Comparison of ENCODE assay signal across 12 mouse cellular contexts in the genomic region with DNA sequence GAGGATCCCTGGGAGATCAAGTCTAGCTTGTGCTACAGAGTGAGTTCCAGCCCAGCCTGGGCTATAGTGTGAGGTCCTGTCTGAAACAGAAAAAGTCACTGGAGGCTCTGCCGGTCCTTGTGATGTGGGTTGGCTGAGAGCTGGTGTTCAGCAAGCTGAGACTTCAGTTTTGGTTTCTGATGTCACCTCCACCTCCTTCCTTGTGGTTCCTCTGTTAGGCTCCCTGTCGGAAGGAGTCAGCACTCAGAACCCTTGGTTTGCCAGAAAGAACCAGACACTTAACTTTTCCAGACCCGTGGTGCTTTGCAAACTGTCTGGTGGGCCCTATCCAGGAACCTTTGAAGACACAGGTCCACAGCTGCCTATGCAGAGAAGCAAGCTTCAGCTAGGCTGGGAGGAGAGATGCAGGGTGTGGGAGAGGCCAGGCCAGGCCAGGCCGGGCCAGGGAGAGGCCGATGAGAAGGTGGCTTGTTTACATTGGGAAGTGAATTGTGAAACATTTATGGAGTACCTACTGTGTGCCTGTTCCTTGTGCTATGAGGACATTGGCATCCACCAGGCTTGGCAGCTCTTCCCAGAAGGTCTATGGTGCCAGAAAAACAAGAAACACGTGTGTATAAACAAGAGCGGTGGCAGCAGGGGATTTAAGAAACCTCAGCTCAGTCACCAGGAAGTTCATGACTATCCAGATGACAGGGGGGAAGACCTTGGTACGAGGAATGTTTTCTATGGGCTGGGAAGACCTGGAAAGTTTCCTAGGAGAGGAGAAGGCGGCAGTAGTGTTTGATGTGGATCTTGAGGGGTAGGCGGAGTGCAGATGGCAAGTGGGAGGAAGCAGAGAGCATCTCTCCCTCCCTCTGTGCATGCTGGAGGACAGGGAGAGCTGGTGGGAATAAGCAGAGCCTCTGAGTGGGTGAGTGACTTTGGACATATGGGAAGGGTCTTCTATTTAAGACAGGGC. TPM values are rescaled to one million over a fixed set of nuclear protein-coding genes. Genes with fewer than 3 reads are reported as not detected.
DNase-seq lines count a peak whose midpoint lies in the region; ATAC-seq lines count a peak whose summit lies in the region.
"Had no signal": no experiment of that assay in that cellular context is flagged by ENCODE, and none has a peak within 500 bp of the region (broad histone marks: within the 10 kb centered on the region; RNA-seq: fewer than 3 reads in every experiment).

No protein-coding gene starts in this region.

- H3K27me3 ChIP-seq in heart, embryonic 10.5 days (ENCODE audit: insufficient read depth, poor library complexity, severe bottlenecking) = no peaks in the 10 kb centered on the region
- no peaks in the 10 kb centered on the region for H3K27me3 ChIP-seq in stomach, embryonic 15.5 days (replicated peaks)
- H3K27me3 ChIP-seq: limb, embryonic 12.5 days had no signal

- H3K27ac ChIP-seq in heart, embryonic 10.5 days = peak overlapping the region; percentile 52; the same call in 1 of the 2 replicates
- peak overlapping the region; percentile 33; the same call in 1 of the 2 replicates for H3K27ac ChIP-seq in stomach, embryonic 15.5 days
- H3K27ac ChIP-seq: limb, embryonic 12.5 days had no signal

- peaks cover 79% of the 10 kb centered on the region for H3K4me1 ChIP-seq in heart, embryonic 10.5 days
- no peaks in the 10 kb centered on the region for H3K4me1 ChIP-seq in stomach, embryonic 15.5 days

- H3K36me3 ChIP-seq in heart, embryonic 10.5 days = peaks cover 85% of the 10 kb centered on the region
- no peaks in the 10 kb centered on the region for H3K36me3 ChIP-seq in stomach, embryonic 15.5 days
- H3K36me3 ChIP-seq: G1E; limb, embryonic 12.5 days had no signal

- no peak overlapping the region for H3K4me3 ChIP-seq in heart, embryonic 10.5 days
- H3K4me3 ChIP-seq in stomach, embryonic 15.5 days (replicated peaks) = no peak overlapping the region
- H3K4me3 ChIP-seq: limb, embryonic 12.5 days had no signal

- H3K9ac ChIP-seq in stomach, embryonic 15.5 days = no peak overlapping the region
- H3K9ac ChIP-seq: forebrain, postnatal 0 days; limb, embryonic 12.5 days had no signal

- no peak for ATAC-seq in stomach, embryonic 15.5 days (ENCODE audit: insufficient read depth, low FRiP score, low read depth)
- ATAC-seq: forebrain, postnatal 0 days had no signal

- DNase-seq in heart, embryonic 10.5 days (ENCODE audit: low spot score) = no peak
- no peak for DNase-seq in heart, adult 9 months (ENCODE audit: low spot score in 2 of 2)
- peak; percentile 15 for DNase-seq in thymus, postnatal 25 days
- no peak for DNase-seq in thymus, postnatal 0 days (ENCODE audit: low spot score)
- DNase-seq in lung, adult 18-20 months = peak; percentile 88 to 93
- no peak for DNase-seq in urinary bladder, postnatal 25 days (ENCODE audit: low spot score)
- DNase-seq in embryo, embryonic 11 days = no peak
- DNase-seq: forebrain, postnatal 0 days; thymus, postnatal 36 days had no signal

- 64% methylated on average over 10 of the region's 10 CpGs for WGBS in heart, embryonic 10.5 days
- 55% methylated on average over 10 of the region's 10 CpGs for WGBS in stomach, embryonic 15.5 days

- H3K9me3 ChIP-seq in heart, embryonic 10.5 days = no peaks in the 10 kb centered on the region
- H3K9me3 ChIP-seq in stomach, embryonic 15.5 days = no peaks in the 10 kb centered on the region
- H3K9me3 ChIP-seq: limb, embryonic 12.5 days had no signal

- no peak overlapping the region for H3K4me2 ChIP-seq in stomach, embryonic 15.5 days
- H3K4me2 ChIP-seq: limb, embryonic 12.5 days had no signal

RNA-seq across cellular contexts. Expression of a gene that starts 13.4 kb away (rescaled TPM):
- 77.8 and 153 TPM in 2 replicates for polyA plus RNA-seq in heart, embryonic 10.5 days (2016; fragmentation: Nextera tagmentation; extraction: Ambion mirVana)
- polyA plus RNA-seq in thymus, postnatal 0 days (2015; fragmentation: Nextera tagmentation; extraction: Ambion mirVana) = 0.51 and 0.85 TPM in 2 replicates
- 12.5 and 12.7 TPM in 2 replicates for polyA plus RNA-seq in stomach, embryonic 15.5 days (2015; fragmentation: Nextera tagmentation; extraction: Ambion mirVana)
- polyA plus RNA-seq: G1E had no signal

Comparison
In these comparisons a context has a peak if more than half of its experiments do, and no peak if none do; other contexts are left out.
1. DNase-seq: peak in thymus, postnatal 25 days (single experiment) and lung, adult 18-20 months (2 of 2); none in heart, embryonic 10.5 days (single experiment), heart, adult 9 months (0 of 2), thymus, postnatal 0 days (single experiment), urinary bladder, postnatal 25 days (single experiment) and embryo, embryonic 11 days (single experiment).